Mouse (Mus musculus) erythroblast, embryonic 14.5 days (primary cell): ENCODE data around the gene Nav2.

ENCODE experiments used
- GATA1 ChIP-seq: IDR thresholded peaks from 2 replicates; pipeline ENCODE4 v1.6.1; 2012; ENCODE audit warnings: low read length, inconsistent platforms, mixed read lengths
- TAL1 ChIP-seq: IDR thresholded peaks from 3 replicates; pipeline ENCODE4 v1.6.1; 2012; ENCODE audit warnings: low read length, inconsistent platforms, mixed read lengths

DNA sequence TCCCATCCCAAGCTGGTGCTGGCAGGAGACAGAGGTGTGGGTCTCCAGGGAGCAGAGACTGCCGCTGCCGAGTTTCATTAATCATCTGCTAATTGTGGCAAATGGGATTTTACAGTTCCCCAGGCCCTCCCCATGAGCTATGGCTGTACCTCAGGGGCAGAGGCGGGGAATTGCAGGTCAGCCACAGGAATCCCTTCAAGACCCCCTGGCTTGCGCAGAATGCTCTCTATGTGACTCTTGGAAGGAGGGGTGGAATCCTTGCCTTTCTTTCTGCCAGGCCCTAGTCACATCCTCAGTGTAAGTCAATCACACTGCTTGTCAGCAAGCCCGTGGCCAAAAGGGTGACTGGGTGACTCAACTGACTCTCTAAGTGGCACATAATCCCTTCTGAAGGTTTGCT, 182.9 kb downstream of the Nav2 start:
- no peak for TF ChIP-seq TAL1
- TF ChIP-seq GATA1: no peak
